Mouse (Mus musculus) testis, adult 10 weeks (tissue): ENCODE data around the gene Cntf. TPM values are rescaled to one million over a fixed set of nuclear protein-coding genes. Genes with fewer than 3 reads are reported as not detected.

Source experiments
- polyA plus RNA-seq: library from polyadenylated mRNA; stranded (reverse); fragments of 350-450 nt; fragmentation: Illumina TruSeq; extraction: RNeasy Lipid Tissue Mini Kit (QIAGEN cat#74804); gene quantifications from one replicate; pipeline ENCODE4 v1.2.3, GENCODE M21; 2014; ENCODE audit warnings: low read depth, low replicate concordance

Gene Cntf
- polyA plus RNA-seq: 4.7 TPM

GRCm38 (mm10) chr19:12765308-12765707, at the start of gene Cntf:
Gene Cntf (minus strand): TSS chr19:12765632.

GRCm38 (mm10) chr19:12795511-12796327, 30.3 kb upstream of the Cntf start, which contains the start of the genes Zfp91 and Lpxn:
Gene Zfp91 (minus strand): TSS chr19:12796126.
Gene Lpxn (plus strand): TSS chr19:12796193.

Other genes with a start within 250 kb of the Cntf start
- 1.2 TPM for gene Fam111a, start 219.9 kb downstream of the Cntf start, polyA plus RNA-seq
- gene Gm4952, start 165.7 kb downstream of the Cntf start, polyA plus RNA-seq: not detected
- gene Glyat, start 132.3 kb downstream of the Cntf start, polyA plus RNA-seq: 0.48 TPM
- gene Olfr1442, start 95.2 kb downstream of the Cntf start, polyA plus RNA-seq: not detected
- gene Olfr1443, start 87.5 kb downstream of the Cntf start, polyA plus RNA-seq: not detected
- 0.17 TPM for gene Keg1, start 69.8 kb downstream of the Cntf start, polyA plus RNA-seq
- gene Zfp91, start 30.5 kb upstream of the Cntf start, polyA plus RNA-seq: 230 TPM
- 24.7 TPM for gene Lpxn, start 30.6 kb upstream of the Cntf start, polyA plus RNA-seq
- gene Gm5244, start 81.0 kb upstream of the Cntf start, polyA plus RNA-seq: not detected
- 1.5 TPM for gene Olfr1444, start 91.7 kb upstream of the Cntf start, polyA plus RNA-seq
- gene Olfr1445, start 118.2 kb upstream of the Cntf start, polyA plus RNA-seq: 1.5 TPM
- not detected for gene Olfr1446, start 127.9 kb upstream of the Cntf start, polyA plus RNA-seq
- not detected for gene Olfr1447, start 138.1 kb upstream of the Cntf start, polyA plus RNA-seq
- not detected for gene Olfr1448, start 158.8 kb upstream of the Cntf start, polyA plus RNA-seq
- gene Olfr1449, start 165.2 kb upstream of the Cntf start, polyA plus RNA-seq: not detected
- not detected for gene Olfr1450, start 184.6 kb upstream of the Cntf start, polyA plus RNA-seq
- gene Olfr1451, start 229.4 kb upstream of the Cntf start, polyA plus RNA-seq: not detected